Mouse (Mus musculus) erythroblast, embryonic 14.5 days (primary cell): ENCODE measurements around the gene Timm8a2.

ENCODE experiments used
- GATA1 ChIP-seq: IDR thresholded peaks from 2 replicates; pipeline ENCODE4 v1.6.1; 2012; ENCODE audit warnings: low read length, inconsistent platforms, mixed read lengths
- TAL1 ChIP-seq: IDR thresholded peaks from 3 replicates; pipeline ENCODE4 v1.6.1; 2012; ENCODE audit warnings: low read length, inconsistent platforms, mixed read lengths

DNA sequence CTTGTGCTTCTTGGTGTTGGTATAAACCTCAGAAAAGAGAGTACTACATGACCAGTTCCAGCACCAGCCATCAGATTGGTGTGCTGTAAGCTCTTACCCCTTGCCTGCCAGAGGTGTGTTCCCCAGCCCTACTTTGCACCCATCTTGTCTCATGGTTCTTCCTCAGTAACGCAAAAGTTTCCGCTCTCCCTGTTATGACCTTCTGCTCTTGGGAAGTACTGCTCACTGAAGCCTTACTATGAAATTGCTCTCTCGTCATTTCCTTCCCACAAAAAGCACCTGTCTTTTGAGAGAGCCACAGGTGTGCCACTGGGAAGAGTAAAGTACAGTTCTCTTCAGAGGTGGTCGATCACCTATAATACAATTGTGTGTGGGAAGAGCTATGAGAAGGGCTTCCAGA lies 4.6 kb upstream of the Timm8a2 start:
- no peak for TF ChIP-seq GATA1
- no peak for TF ChIP-seq TAL1
